Comparison of ENCODE assay signal across 8 mouse cellular contexts in genomic region chr15:99817343-99818235, GRCm38 (mm10). TPM values are rescaled to one million over a fixed set of nuclear protein-coding genes. Genes with fewer than 3 reads are reported as not detected.
DNase-seq lines count a peak whose midpoint lies in the region; ATAC-seq and TF ChIP-seq lines count a peak whose summit lies in the region.

No protein-coding gene starts in this region.

- no peak for ATAC-seq in lung, embryonic 15.5 days (ENCODE audit: borderline replicate concordance, extremely low read depth, low FRiP score, low TSS enrichment)
- ATAC-seq in embryonic facial prominence, embryonic 14.5 days (ENCODE audit: low read depth): peak; percentile 47; the same call in 1 of the 2 replicates
- ATAC-seq in intestine, postnatal 0 days: no peak
- no peak for ATAC-seq in neural tube, embryonic 15.5 days (ENCODE audit: low FRiP score)
- no peak for ATAC-seq in megakaryocyte progenitor cell, adult 5-6 weeks (replicated peaks; ENCODE audit: poor library complexity)

- 33% methylated on average over 8 of the region's 8 CpGs for WGBS in lung, embryonic 15.5 days
- WGBS in embryonic facial prominence, embryonic 14.5 days: 14% methylated on average over 8 of the region's 8 CpGs
- WGBS in intestine, postnatal 0 days: 44% methylated on average over 8 of the region's 8 CpGs
- 29% methylated on average over 8 of the region's 8 CpGs for WGBS in neural tube, embryonic 15.5 days

- H3K27me3 ChIP-seq in lung, embryonic 15.5 days: no peaks in the 10 kb centered on the region
- H3K27me3 ChIP-seq in embryonic facial prominence, embryonic 14.5 days (replicated peaks; ENCODE audit: control insufficient read depth, insufficient read depth, low read length): no peaks in the 10 kb centered on the region
- H3K27me3 ChIP-seq in intestine, postnatal 0 days (replicated peaks; ENCODE audit: control insufficient read depth, insufficient read depth, low read length): no peaks in the 10 kb centered on the region
- no peaks in the 10 kb centered on the region for H3K27me3 ChIP-seq in neural tube, embryonic 15.5 days (replicated peaks)

- H3K4me2 ChIP-seq in lung, embryonic 15.5 days: peak overlapping the region; percentile 56
- peak overlapping the region; percentile 77 for H3K4me2 ChIP-seq in embryonic facial prominence, embryonic 14.5 days (ENCODE audit: low read depth, low read length)
- peak overlapping the region; percentile 58 for H3K4me2 ChIP-seq in intestine, postnatal 0 days (replicated peaks; ENCODE audit: low read depth)
- peak overlapping the region; percentile 47 for H3K4me2 ChIP-seq in neural tube, embryonic 15.5 days

- peak overlapping the region; percentile 93 for H3K27ac ChIP-seq in lung, embryonic 15.5 days
- H3K27ac ChIP-seq in embryonic facial prominence, embryonic 14.5 days (replicated peaks; ENCODE audit: low read depth, low read length): peak overlapping the region; percentile 99
- peak overlapping the region; percentile 46; the same call in 1 of the 2 replicates for H3K27ac ChIP-seq in intestine, postnatal 0 days (ENCODE audit: low read depth, low read length)
- H3K27ac ChIP-seq in neural tube, embryonic 15.5 days (replicated peaks): peak overlapping the region; percentile 85

- DNase-seq in lung, postnatal 25 days (ENCODE audit: low spot score): no peak
- peak; percentile 76 for DNase-seq in embryonic facial prominence, embryonic 14.5 days (ENCODE audit: low spot score)
- no peak for DNase-seq in gastrocnemius, postnatal 36 days
- DNase-seq in T-cell, adult 2 months (ENCODE audit: low spot score): no peak

- peak overlapping the region; percentile 23; the same call in 1 of the 2 replicates for H3K9ac ChIP-seq in lung, embryonic 15.5 days
- peak overlapping the region; percentile 85 for H3K9ac ChIP-seq in embryonic facial prominence, embryonic 14.5 days (ENCODE audit: low read depth, low read length)
- 0 out of 2 replicates have a peak overlapping the region, but pooled peaks have one; percentile 54 for H3K9ac ChIP-seq in intestine, postnatal 0 days (ENCODE audit: low read depth, low read length)
- no peak overlapping the region for H3K9ac ChIP-seq in neural tube, embryonic 15.5 days (replicated peaks)

- H3K4me3 ChIP-seq in lung, embryonic 15.5 days: peak overlapping the region; percentile 50
- H3K4me3 ChIP-seq in embryonic facial prominence, embryonic 14.5 days (ENCODE audit: low read depth, low read length): peak overlapping the region; percentile 56
- H3K4me3 ChIP-seq in intestine, postnatal 0 days (ENCODE audit: low read depth, low read length): peak overlapping the region; percentile 50
- H3K4me3 ChIP-seq in neural tube, embryonic 15.5 days (replicated peaks): peak overlapping the region; percentile 32; the same call in 1 of the 2 replicates

- intact Hi-C loops in gastrocnemius, postnatal 36 days (cut with DNase I): no loop called here

- H3K36me3 ChIP-seq in lung, embryonic 15.5 days: peaks cover 14% of the 10 kb centered on the region
- H3K36me3 ChIP-seq in embryonic facial prominence, embryonic 14.5 days (ENCODE audit: control insufficient read depth, insufficient read depth, low read length): peaks cover 25% of the 10 kb centered on the region
- peaks cover 48% of the 10 kb centered on the region for H3K36me3 ChIP-seq in intestine, postnatal 0 days (ENCODE audit: control insufficient read depth, insufficient read depth)
- peaks cover 6% of the 10 kb centered on the region; the same call in 1 of the 2 replicates for H3K36me3 ChIP-seq in neural tube, embryonic 15.5 days

- no peak for TF ChIP-seq CTCF in intestine, postnatal 0 days (IDR thresholded peaks at IDR 0.05; ENCODE audit: low read depth)

- peaks cover 6% of the 10 kb centered on the region; the same call in 1 of the 2 replicates for H3K4me1 ChIP-seq in lung, embryonic 15.5 days
- peaks cover 11% of the 10 kb centered on the region for H3K4me1 ChIP-seq in embryonic facial prominence, embryonic 14.5 days (ENCODE audit: control insufficient read depth, insufficient read depth, low read length)
- H3K4me1 ChIP-seq in intestine, postnatal 0 days (replicated peaks; ENCODE audit: control insufficient read depth, insufficient read depth, low read length): no peaks in the 10 kb centered on the region; the same call in 1 of the 2 replicates
- H3K4me1 ChIP-seq in neural tube, embryonic 15.5 days: peaks cover 26% of the 10 kb centered on the region

- H3K9me3 ChIP-seq in lung, embryonic 15.5 days: no peaks in the 10 kb centered on the region
- no peaks in the 10 kb centered on the region for H3K9me3 ChIP-seq in embryonic facial prominence, embryonic 14.5 days (ENCODE audit: control insufficient read depth, low read length)
- H3K9me3 ChIP-seq in intestine, postnatal 0 days (ENCODE audit: control insufficient read depth): no peaks in the 10 kb centered on the region
- no peaks in the 10 kb centered on the region for H3K9me3 ChIP-seq in neural tube, embryonic 15.5 days (replicated peaks)

RNA-seq across cellular contexts. Expression of gene Cers5, which starts 44.9 kb away (rescaled TPM):
- polyA plus RNA-seq in lung, embryonic 15.5 days (2015; fragmentation: Nextera tagmentation; extraction: Ambion mirVana): 75.3 and 78.0 TPM in 2 replicates
- polyA plus RNA-seq in embryonic facial prominence, embryonic 14.5 days (2014; fragmentation: Nextera tagmentation; extraction: Ambion mirVana): 70.3 and 81.1 TPM in 2 replicates
- 18.7 and 19.2 TPM in 2 replicates for polyA plus RNA-seq in intestine, postnatal 0 days (2015; fragmentation: Nextera tagmentation; extraction: Ambion mirVana)
- 82.2 and 92.1 TPM in 2 replicates for polyA plus RNA-seq in neural tube, embryonic 15.5 days (2015; fragmentation: Nextera tagmentation; extraction: Ambion mirVana)
- 1 to 10 TPM; 4.9 to 5.9 TPM for total RNA-seq in gastrocnemius, postnatal 36 days (2021)
- total RNA-seq in megakaryocyte progenitor cell, adult 5-6 weeks (2015): 42.9 and 49.4 TPM in 2 replicates
- 20.6 and 23.0 TPM in 2 replicates for total RNA-seq in megakaryocyte progenitor cell, adult 5-6 weeks (2017)

RNA-seq across cellular contexts. Expression of gene Lima1, which starts 57.7 kb away (rescaled TPM):
- 37.9 and 43.6 TPM in 2 replicates for polyA plus RNA-seq in lung, embryonic 15.5 days (2015; fragmentation: Nextera tagmentation; extraction: Ambion mirVana)
- polyA plus RNA-seq in embryonic facial prominence, embryonic 14.5 days (2014; fragmentation: Nextera tagmentation; extraction: Ambion mirVana): 66.6 and 72.6 TPM in 2 replicates
- polyA plus RNA-seq in intestine, postnatal 0 days (2015; fragmentation: Nextera tagmentation; extraction: Ambion mirVana): 64.3 and 78.9 TPM in 2 replicates
- polyA plus RNA-seq in neural tube, embryonic 15.5 days (2015; fragmentation: Nextera tagmentation; extraction: Ambion mirVana): 15.6 and 26.5 TPM in 2 replicates
- total RNA-seq in gastrocnemius, postnatal 36 days (2021): 10 to 100 TPM in 1 of 2 experiments, 1 to 10 TPM in 1; 9.3 to 10.3 TPM
- total RNA-seq in megakaryocyte progenitor cell, adult 5-6 weeks (2015): 4.8 and 5.0 TPM in 2 replicates
- 4.2 and 4.8 TPM in 2 replicates for total RNA-seq in megakaryocyte progenitor cell, adult 5-6 weeks (2017)

Comparison
In these comparisons a context has a peak if more than half of its experiments do, and no peak if none do; other contexts are left out.
1. H3K27ac ChIP-seq: peak in every context shown above with its lines; median percentile 99 in embryonic facial prominence, embryonic 14.5 days; 93 in lung, embryonic 15.5 days; 85 in neural tube, embryonic 15.5 days; 46 in intestine, postnatal 0 days.